Mouse (Mus musculus): ENCODE results near the gene Rnf43. TPM values are rescaled to one million over a fixed set of nuclear protein-coding genes. Genes with fewer than 3 reads are reported as not detected.

The Rnf43 gene
- polyA plus RNA-seq, 1 experiment from 2014 or later: 0.96 TPM

- Histone ChIP-seq H3K36me3 (ENCODE audit: control insufficient read depth, insufficient read depth, low read length) (no peaks in the 10 kb centered on the region), H3K9ac (ENCODE audit: low read depth, low read length) (0 out of 2 replicates have a peak overlapping the region, but pooled peaks have one; percentile 3), H3K27me3 (ENCODE audit: control insufficient read depth, insufficient read depth, low read length) (no peaks in the 10 kb centered on the region), H3K9me3 (replicated peaks; ENCODE audit: control insufficient read depth, low read length) (no peaks in the 10 kb centered on the region), H3K4me1 (ENCODE audit: control insufficient read depth, insufficient read depth, low read length) (peaks cover 5% of the 10 kb centered on the region; the same call in 1 of the 2 replicates), H3K4me2 (0 out of 2 replicates have a peak overlapping the region, but pooled peaks have one; percentile 1), H3K4me3 (ENCODE audit: low read depth, low read length) (no peak overlapping the region), H3K27ac (ENCODE audit: low read depth, low read length) (peak overlapping the region; percentile 41)
- no peak for ATAC-seq (replicated peaks; ENCODE audit: insufficient number of reproducible peaks, low FRiP score, low TSS enrichment)
- WGBS (ENCODE audit: insufficient replicate concordance): 70% methylated on average over 5 of the region's 5 CpGs
Observed at GRCm38 (mm10) chr11:87753891-87754501, 91.5 kb downstream of the Rnf43 start.

GRCm38 (mm10) chr11:87754603-87755002 lies 92.1 kb downstream of the Rnf43 start:
- no peaks in the 10 kb centered on the region for H3K9me3 ChIP-seq (replicated peaks; ENCODE audit: control insufficient read depth, low read length)
- no peak for ATAC-seq (replicated peaks; ENCODE audit: insufficient number of reproducible peaks, low FRiP score, low TSS enrichment)
- WGBS (ENCODE audit: insufficient replicate concordance): 54% methylated on average over 5 of the region's 5 CpGs
- H3K4me3 ChIP-seq (ENCODE audit: low read depth, low read length): no peak overlapping the region
- H3K4me2 ChIP-seq: peak overlapping the region; percentile 36
- H3K27me3 ChIP-seq (ENCODE audit: control insufficient read depth, insufficient read depth, low read length): peaks cover 3% of the 10 kb centered on the region
- no peaks in the 10 kb centered on the region for H3K36me3 ChIP-seq (ENCODE audit: control insufficient read depth, insufficient read depth, low read length)
- H3K27ac ChIP-seq (ENCODE audit: low read depth, low read length): peak overlapping the region; percentile 71
- peaks cover 5% of the 10 kb centered on the region; the same call in 1 of the 2 replicates for H3K4me1 ChIP-seq (ENCODE audit: control insufficient read depth, insufficient read depth, low read length)
- no peak overlapping the region for H3K9ac ChIP-seq (ENCODE audit: low read depth, low read length)

DNA sequence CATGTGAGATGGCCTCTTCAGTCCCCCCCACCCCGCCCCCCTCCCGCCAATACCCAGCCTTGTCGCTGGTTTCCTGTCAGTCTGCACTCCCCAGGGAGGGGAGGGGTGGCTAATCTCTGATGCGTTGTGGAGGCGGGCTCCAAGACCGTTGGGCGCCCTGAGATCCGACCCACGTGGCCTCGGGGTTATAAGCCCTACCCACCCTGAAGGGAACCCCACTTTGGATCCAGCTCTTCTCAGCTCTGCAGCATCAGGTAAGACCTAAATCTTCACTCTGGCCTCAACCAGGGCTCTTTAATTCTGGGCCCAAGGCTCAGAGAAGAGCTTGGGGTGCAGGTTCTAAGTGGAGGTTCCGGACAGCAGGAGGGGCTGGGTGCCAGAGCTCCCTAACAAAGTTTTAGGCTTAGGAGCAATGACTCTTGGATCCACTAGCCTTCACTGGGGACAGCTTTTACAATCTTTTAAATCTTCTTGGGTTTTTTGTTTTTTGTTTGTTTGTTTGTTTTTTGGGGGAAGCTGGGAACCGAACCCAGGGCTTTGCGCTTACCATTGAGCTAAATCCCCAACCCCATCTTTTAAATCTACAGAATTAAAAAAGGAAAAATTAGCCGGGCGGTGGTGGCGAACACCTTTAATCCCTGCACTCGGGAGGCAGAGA lies 93.0 kb downstream of the Rnf43 start:
- Histone ChIP-seq H3K9me3 (replicated peaks; ENCODE audit: control insufficient read depth, low read length) (no peaks in the 10 kb centered on the region), H3K4me3 (ENCODE audit: low read depth, low read length) (peak overlapping the region; percentile 34), H3K27ac (ENCODE audit: low read depth, low read length) (peak overlapping the region; percentile 57), H3K36me3 (ENCODE audit: control insufficient read depth, insufficient read depth, low read length) (no peaks in the 10 kb centered on the region), H3K9ac (ENCODE audit: low read depth, low read length) (peak overlapping the region; percentile 68; the same call in 1 of the 2 replicates), H3K4me2 (peak overlapping the region; percentile 36; the same call in 1 of the 2 replicates), H3K27me3 (ENCODE audit: control insufficient read depth, insufficient read depth, low read length) (peaks cover 12% of the 10 kb centered on the region), H3K4me1 (ENCODE audit: control insufficient read depth, insufficient read depth, low read length) (peaks cover 5% of the 10 kb centered on the region; the same call in 1 of the 2 replicates)
- ATAC-seq (replicated peaks; ENCODE audit: insufficient number of reproducible peaks, low FRiP score, low TSS enrichment): peak; percentile 84
- WGBS (ENCODE audit: insufficient replicate concordance): 63% methylated on average over 17 of the region's 17 CpGs

- Histone ChIP-seq H3K9me3 (replicated peaks; ENCODE audit: control insufficient read depth, low read length) (no peaks in the 10 kb centered on the region), H3K4me2 (peak overlapping the region; percentile 40; the same call in 1 of the 2 replicates), H3K27ac (ENCODE audit: low read depth, low read length) (peak overlapping the region; percentile 64; the same call in 1 of the 2 replicates), H3K9ac (ENCODE audit: low read depth, low read length) (peak overlapping the region; percentile 68; the same call in 1 of the 2 replicates), H3K36me3 (ENCODE audit: control insufficient read depth, insufficient read depth, low read length) (no peaks in the 10 kb centered on the region), H3K4me1 (ENCODE audit: control insufficient read depth, insufficient read depth, low read length) (0 out of 2 replicates have a peak, but pooled peaks cover 5% of the 10 kb centered on the region), H3K27me3 (ENCODE audit: control insufficient read depth, insufficient read depth, low read length) (peaks cover 21% of the 10 kb centered on the region), H3K4me3 (ENCODE audit: low read depth, low read length) (peak overlapping the region; percentile 34)
- no peak; the same call in 1 of the 2 replicates for ATAC-seq (replicated peaks; ENCODE audit: insufficient number of reproducible peaks, low FRiP score, low TSS enrichment)
- 68% methylated on average over 15 of the region's 15 CpGs for WGBS (ENCODE audit: insufficient replicate concordance)
Observed at GRCm38 (mm10) chr11:87756251-87756820, 93.8 kb downstream of the Rnf43 start.

DNA sequence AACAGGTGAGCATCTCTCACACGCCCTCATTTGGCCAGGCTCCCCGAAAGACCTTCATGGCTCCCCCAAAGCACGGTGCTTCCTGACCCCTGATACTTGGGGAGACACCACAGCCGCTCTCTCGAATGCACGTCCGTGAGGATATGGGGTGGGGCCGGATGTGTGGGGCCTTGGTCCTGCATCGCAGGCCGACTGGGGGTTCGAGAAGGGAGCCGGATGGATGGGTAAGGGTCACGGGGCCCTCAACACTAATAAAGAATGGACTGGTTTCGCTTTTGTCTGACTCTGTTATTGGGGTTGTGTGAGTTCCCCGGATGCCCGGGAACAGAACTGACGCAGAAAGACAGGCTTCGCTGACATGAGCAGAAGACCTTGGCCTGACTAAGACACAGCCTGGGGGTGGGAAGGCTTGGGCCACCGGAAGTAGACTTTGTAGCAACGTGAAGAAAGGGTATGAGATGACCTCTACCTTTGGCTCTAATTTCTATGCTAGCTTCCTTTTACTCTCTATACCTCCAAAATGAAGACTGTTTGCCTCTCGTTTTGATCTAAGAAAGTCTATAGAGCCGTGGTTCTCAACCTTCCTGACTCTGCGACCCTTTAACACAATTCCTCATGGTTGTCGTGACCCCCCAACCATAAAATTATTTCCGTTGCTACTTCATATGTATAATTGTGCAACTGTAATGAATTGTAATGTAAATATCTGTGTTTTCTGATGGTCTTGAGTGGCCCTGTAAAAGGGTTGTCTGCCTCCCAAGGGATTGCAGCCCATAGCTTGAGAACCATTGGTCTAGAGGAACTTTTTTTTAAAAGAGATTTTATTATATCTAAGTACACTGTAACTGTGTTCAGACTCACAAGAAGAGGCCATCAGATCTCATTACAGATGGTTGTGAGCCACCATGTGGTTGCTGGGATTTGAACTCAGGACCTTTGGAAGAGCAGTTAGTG lies 94.8 kb downstream of the Rnf43 start:
- H3K9ac ChIP-seq (ENCODE audit: low read depth, low read length): peak overlapping the region; percentile 68; the same call in 1 of the 2 replicates

DNA sequence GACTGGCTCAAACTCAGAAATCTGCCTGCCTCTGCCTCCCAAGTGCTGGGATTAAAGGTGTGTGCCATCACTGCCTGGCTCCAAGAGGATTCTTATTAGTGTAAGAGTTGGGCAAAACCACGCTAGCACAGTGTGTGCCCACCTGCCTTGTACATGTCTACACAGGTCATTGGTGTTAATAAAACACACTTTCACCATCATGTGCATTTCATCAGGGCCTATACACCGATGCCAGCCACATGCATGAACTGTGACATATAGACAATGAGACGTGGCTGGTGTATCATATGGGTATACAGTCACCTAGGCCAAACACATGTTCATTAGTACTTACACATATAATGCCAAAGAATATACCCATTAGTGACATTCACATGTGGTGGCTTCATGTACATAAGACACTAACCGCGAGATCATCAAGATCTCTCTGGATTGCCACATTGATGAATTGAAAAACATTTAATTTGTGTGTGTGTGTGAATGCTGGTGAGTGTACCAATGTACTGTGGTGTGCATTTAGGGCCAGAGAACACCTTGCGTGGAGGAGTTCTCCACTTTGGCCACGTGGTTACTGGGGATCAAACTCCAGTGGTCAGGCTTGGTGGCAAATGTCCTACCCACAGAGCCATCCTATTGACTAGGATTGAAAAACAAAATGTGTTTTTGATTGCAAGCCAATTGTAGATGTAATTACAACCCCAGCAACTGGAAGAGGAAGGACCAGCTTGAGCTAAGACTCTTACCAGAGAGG lies 95.8 kb downstream of the Rnf43 start:
- Histone ChIP-seq H3K9me3 (replicated peaks; ENCODE audit: control insufficient read depth, low read length) (no peaks in the 10 kb centered on the region), H3K27me3 (ENCODE audit: control insufficient read depth, insufficient read depth, low read length) (peaks cover 41% of the 10 kb centered on the region), H3K4me2 (no peak overlapping the region), H3K9ac (ENCODE audit: low read depth, low read length) (no peak overlapping the region), H3K4me1 (ENCODE audit: control insufficient read depth, insufficient read depth, low read length) (0 out of 2 replicates have a peak, but pooled peaks cover 5% of the 10 kb centered on the region), H3K27ac (ENCODE audit: low read depth, low read length) (no peak overlapping the region), H3K36me3 (ENCODE audit: control insufficient read depth, insufficient read depth, low read length) (no peaks in the 10 kb centered on the region), H3K4me3 (ENCODE audit: low read depth, low read length) (no peak overlapping the region)
- ATAC-seq (replicated peaks; ENCODE audit: insufficient number of reproducible peaks, low FRiP score, low TSS enrichment): no peak
- WGBS (ENCODE audit: insufficient replicate concordance): 71% methylated on average over 7 of the region's 7 CpGs

More for the DNA sequence above, 94.8 kb downstream of the Rnf43 start:
- Histone ChIP-seq H3K4me1 (ENCODE audit: control insufficient read depth, insufficient read depth, low read length) (0 out of 2 replicates have a peak, but pooled peaks cover 5% of the 10 kb centered on the region), H3K27ac (ENCODE audit: low read depth, low read length) (peak overlapping the region; percentile 41; the same call in 1 of the 2 replicates), H3K9me3 (replicated peaks; ENCODE audit: control insufficient read depth, low read length) (no peaks in the 10 kb centered on the region), H3K4me3 (ENCODE audit: low read depth, low read length) (peak overlapping the region; percentile 34), H3K36me3 (ENCODE audit: control insufficient read depth, insufficient read depth, low read length) (no peaks in the 10 kb centered on the region), H3K27me3 (ENCODE audit: control insufficient read depth, insufficient read depth, low read length) (peaks cover 30% of the 10 kb centered on the region), H3K4me2 (peak overlapping the region; percentile 40)
- no peak for ATAC-seq (replicated peaks; ENCODE audit: insufficient number of reproducible peaks, low FRiP score, low TSS enrichment)
- whole genome bisulfite sequencing (ENCODE audit: insufficient replicate concordance): 76% methylated on average over 25 of the region's 25 CpGs

- H3K9me3 ChIP-seq (replicated peaks; ENCODE audit: control insufficient read depth, low read length): no peaks in the 10 kb centered on the region
- whole genome bisulfite sequencing (ENCODE audit: insufficient replicate concordance): 66% methylated on average over 4 of the region's 4 CpGs
- no peak overlapping the region for H3K9ac ChIP-seq (ENCODE audit: low read depth, low read length)
- H3K4me1 ChIP-seq (ENCODE audit: control insufficient read depth, insufficient read depth, low read length): peaks cover 5% of the 10 kb centered on the region
- H3K27ac ChIP-seq (ENCODE audit: low read depth, low read length): no peak overlapping the region
- no peak for ATAC-seq (replicated peaks; ENCODE audit: insufficient number of reproducible peaks, low FRiP score, low TSS enrichment)
- peaks cover 48% of the 10 kb centered on the region for H3K27me3 ChIP-seq (ENCODE audit: control insufficient read depth, insufficient read depth, low read length)
- H3K36me3 ChIP-seq (ENCODE audit: control insufficient read depth, insufficient read depth, low read length): no peaks in the 10 kb centered on the region
- H3K4me3 ChIP-seq (ENCODE audit: low read depth, low read length): no peak overlapping the region
- H3K4me2 ChIP-seq: no peak overlapping the region
Observed at GRCm38 (mm10) chr11:87758957-87759608, 96.6 kb downstream of the Rnf43 start.

All from heart, embryonic 11.5 days (tissue).